Mouse (Mus musculus) stomach, embryonic 16.5 days (tissue): ENCODE results near the gene Epha4. TPM values are rescaled to one million over a fixed set of nuclear protein-coding genes. Genes with fewer than 3 reads are reported as not detected.

ENCODE experiments used
- ATAC-seq: fragments of 200-750 bp; cut with Nextera tagmentation; 2 replicates; pipeline ENCODE4 v1.8.0; 2017; ENCODE audit warnings: moderate number of reproducible peaks, moderate TSS enrichment; ENCODE audit not compliant: insufficient read depth, low FRiP score
- H3K27ac ChIP-seq: fragments of 300-500 bp; sonication (generic); 2 replicates; pipeline ENCODE4 v1.5.1; 2014; ENCODE audit warnings: low read length
- H3K27me3 ChIP-seq: fragments of 300-500 bp; sonication (generic); 2 replicates; pipeline ENCODE4 v1.6.1; 2014; ENCODE audit warnings: low read length, control low read depth, mixed read lengths; ENCODE audit not compliant: control insufficient read depth, insufficient read depth
- H3K36me3 ChIP-seq: fragments of 300-500 bp; sonication (generic); 2 replicates; pipeline ENCODE4 v1.6.1; 2014; ENCODE audit warnings: low read length; ENCODE audit not compliant: control insufficient read depth, insufficient read depth
- H3K4me1 ChIP-seq: fragments of 300-500 bp; sonication (generic); 2 replicates; pipeline ENCODE4 v1.6.1; 2014; ENCODE audit warnings: low read length, control low read depth, mixed read lengths; ENCODE audit not compliant: control insufficient read depth, insufficient read depth
- H3K4me2 ChIP-seq: fragments of 300-500 bp; sonication (generic); 2 replicates; pipeline ENCODE4 v1.6.1; 2014; ENCODE audit warnings: low read depth, low read length, mixed read lengths
- H3K4me3 ChIP-seq: fragments of 300-500 bp; sonication (generic); replicated peaks from 2 replicates; pipeline ENCODE4 v1.5.1; 2014; ENCODE audit warnings: mild to moderate bottlenecking, low read length
- H3K9ac ChIP-seq: fragments of 300-500 bp; sonication (generic); 2 replicates; pipeline ENCODE4 v1.6.1; 2014; ENCODE audit warnings: low read length
- H3K9me3 ChIP-seq: fragments of 300-500 bp; sonication (generic); replicated peaks from 2 replicates; pipeline ENCODE4 v1.6.1; 2016; ENCODE audit warnings: low read length, control low read depth; ENCODE audit not compliant: control insufficient read depth
- WGBS: fragments of 180-500 bp; shearing (Covaris S2); extraction: QIAGEN DNeasy Blood & Tissue Kit; methylation state at CpG from one replicate; pipeline ENCODE4 v1.1.7; 2014; 5-methylcytosine and 5-hydroxymethylcytosine counted together
- polyA plus RNA-seq: library from polyadenylated mRNA; unstranded; fragments of >200 nt; fragmentation: Nextera tagmentation; extraction: Ambion mirVana; gene quantifications from 2 replicates; pipeline ENCODE4 v1.2.1, GENCODE M21; 2015

The Epha4 gene
- polyA plus RNA-seq, 1 experiment from 2014 or later: 12.0 TPM

GRCm38 (mm10) chr1:77435045-77435444, 79.8 kb downstream of the Epha4 start:
- Histone ChIP-seq H3K9me3 (no peaks in the 10 kb centered on the region), H3K27ac (no peak overlapping the region), H3K9ac (no peak overlapping the region), H3K4me3 (no peak overlapping the region), H3K4me1 (no peaks in the 10 kb centered on the region; the same call in 1 of the 2 replicates), H3K4me2 (no peak overlapping the region), H3K36me3 (no peaks in the 10 kb centered on the region), H3K27me3 (no peaks in the 10 kb centered on the region)
- ATAC-seq: no peak
- WGBS: 14% methylated on average over 4 of the region's 4 CpGs

GRCm38 (mm10) chr1:77433148-77433547, 81.7 kb downstream of the Epha4 start:
- H3K27ac ChIP-seq: no peak overlapping the region
- no peak overlapping the region for H3K4me2 ChIP-seq
- no peaks in the 10 kb centered on the region for H3K36me3 ChIP-seq
- H3K9me3 ChIP-seq: no peaks in the 10 kb centered on the region
- ATAC-seq: no peak
- H3K9ac ChIP-seq: no peak overlapping the region
- WGBS: 96% methylated on average over 3 of the region's 3 CpGs
- no peaks in the 10 kb centered on the region for H3K27me3 ChIP-seq
- no peaks in the 10 kb centered on the region; the same call in 1 of the 2 replicates for H3K4me1 ChIP-seq
- H3K4me3 ChIP-seq: no peak overlapping the region

GRCm38 (mm10) chr1:77432489-77432888, 82.4 kb downstream of the Epha4 start:
- Histone ChIP-seq H3K9ac (no peak overlapping the region), H3K4me3 (no peak overlapping the region), H3K36me3 (no peaks in the 10 kb centered on the region), H3K27me3 (no peaks in the 10 kb centered on the region), H3K9me3 (no peaks in the 10 kb centered on the region), H3K4me2 (no peak overlapping the region), H3K27ac (no peak overlapping the region), H3K4me1 (no peaks in the 10 kb centered on the region; the same call in 1 of the 2 replicates)
- WGBS: 80% methylated on average over 2 of the region's 2 CpGs
- no peak for ATAC-seq

GRCm38 (mm10) chr1:77429174-77429573, 85.7 kb downstream of the Epha4 start:
- Histone ChIP-seq H3K4me3 (no peak overlapping the region), H3K9ac (no peak overlapping the region), H3K27ac (no peak overlapping the region), H3K4me1 (no peaks in the 10 kb centered on the region), H3K4me2 (no peak overlapping the region), H3K9me3 (no peaks in the 10 kb centered on the region), H3K36me3 (0 out of 2 replicates have a peak, but pooled peaks cover 14% of the 10 kb centered on the region), H3K27me3 (no peaks in the 10 kb centered on the region)
- WGBS: 69% methylated on average over 6 of the region's 6 CpGs
- ATAC-seq: no peak

GRCm38 (mm10) chr1:77426956-77427355, 87.9 kb downstream of the Epha4 start:
- no peak overlapping the region for H3K9ac ChIP-seq
- H3K4me2 ChIP-seq: no peak overlapping the region
- H3K36me3 ChIP-seq: 0 out of 2 replicates have a peak, but pooled peaks cover 14% of the 10 kb centered on the region
- H3K4me1 ChIP-seq: no peaks in the 10 kb centered on the region
- 56% methylated on average over 6 of the region's 6 CpGs for WGBS
- H3K9me3 ChIP-seq: no peaks in the 10 kb centered on the region
- no peak overlapping the region for H3K27ac ChIP-seq
- no peak for ATAC-seq
- no peak overlapping the region for H3K4me3 ChIP-seq
- no peaks in the 10 kb centered on the region for H3K27me3 ChIP-seq

- ATAC-seq: no peak
- WGBS: 84% methylated on average over 3 of the region's 3 CpGs
- Histone ChIP-seq H3K4me2 (no peak overlapping the region), H3K27ac (no peak overlapping the region), H3K36me3 (0 out of 2 replicates have a peak, but pooled peaks cover 14% of the 10 kb centered on the region), H3K9ac (no peak overlapping the region), H3K4me1 (no peaks in the 10 kb centered on the region), H3K27me3 (no peaks in the 10 kb centered on the region), H3K4me3 (no peak overlapping the region), H3K9me3 (no peaks in the 10 kb centered on the region)
These were observed 89.7 kb downstream of the Epha4 start for GRCm38 (mm10) chr1:77425171-77425570.

GRCm38 (mm10) chr1:77421081-77421480, 93.8 kb downstream of the Epha4 start:
- Histone ChIP-seq H3K27me3 (no peaks in the 10 kb centered on the region), H3K9ac (no peak overlapping the region), H3K27ac (no peak overlapping the region), H3K4me3 (no peak overlapping the region), H3K4me2 (no peak overlapping the region), H3K36me3 (0 out of 2 replicates have a peak, but pooled peaks cover 7% of the 10 kb centered on the region), H3K4me1 (no peaks in the 10 kb centered on the region), H3K9me3 (no peaks in the 10 kb centered on the region)
- no peak for ATAC-seq
- WGBS: 82% methylated on average over 3 of the region's 3 CpGs

- no peak for ATAC-seq
- Histone ChIP-seq H3K36me3 (0 out of 2 replicates have a peak, but pooled peaks cover 2% of the 10 kb centered on the region), H3K27me3 (no peaks in the 10 kb centered on the region), H3K4me1 (no peaks in the 10 kb centered on the region), H3K4me2 (no peak overlapping the region), H3K27ac (no peak overlapping the region), H3K4me3 (no peak overlapping the region), H3K9ac (no peak overlapping the region), H3K9me3 (no peaks in the 10 kb centered on the region)
- WGBS: 83% methylated on average over 2 of the region's 2 CpGs
These were observed 94.5 kb downstream of the Epha4 start for GRCm38 (mm10) chr1:77420348-77420747.

GRCm38 (mm10) chr1:77416872-77417271, 98.0 kb downstream of the Epha4 start:
- WGBS: 53% methylated on average over 4 of the region's 4 CpGs
- H3K36me3 ChIP-seq: no peaks in the 10 kb centered on the region
- H3K9me3 ChIP-seq: no peaks in the 10 kb centered on the region
- H3K4me3 ChIP-seq: no peak overlapping the region
- H3K4me2 ChIP-seq: no peak overlapping the region
- no peak overlapping the region for H3K27ac ChIP-seq
- H3K9ac ChIP-seq: no peak overlapping the region
- ATAC-seq: no peak
- H3K4me1 ChIP-seq: no peaks in the 10 kb centered on the region
- no peaks in the 10 kb centered on the region for H3K27me3 ChIP-seq
